Mouse (Mus musculus) liver, adult 2 months (tissue): ENCODE results near the gene Foxp1. TPM values are rescaled to one million over a fixed set of nuclear protein-coding genes. Genes with fewer than 3 reads are reported as not detected.
A peak's percentile ranks its signal among the peaks of the same experiment; 100 is the strongest.

ENCODE experiments used
- DNase-seq: peaks from one replicate; pipeline ENCODE4 v3.0.0-alpha.2; 2011; ENCODE audit warnings: low read depth, low spot score; ENCODE audit errors: extremely low read depth
- H3K27ac ChIP-seq: fragments of 200-500 bp; replicated peaks from 2 replicates; pipeline ENCODE4 v1.5.1; 2012; ENCODE audit warnings: low read depth, mild to moderate bottlenecking, control low read depth, inconsistent platforms, low read length; ENCODE audit not compliant: insufficient read depth
- H3K27me3 ChIP-seq: fragments of 200-500 bp; 2 replicates; pipeline ENCODE4 v1.6.1; 2012; ENCODE audit warnings: mild to moderate bottlenecking, moderate library complexity, low read length, inconsistent platforms; ENCODE audit not compliant: control insufficient read depth, insufficient read depth
- H3K36me3 ChIP-seq: fragments of 200-500 bp; 2 replicates; pipeline ENCODE4 v1.6.1; 2012; ENCODE audit warnings: low read length, inconsistent platforms; ENCODE audit not compliant: control insufficient read depth, insufficient read depth
- H3K4me1 ChIP-seq: fragments of 200-500 bp; 2 replicates; pipeline ENCODE4 v1.6.1; 2011; ENCODE audit warnings: low read length; ENCODE audit not compliant: control insufficient read depth, insufficient read depth
- H3K4me3 ChIP-seq: fragments of 200-500 bp; 2 replicates; pipeline ENCODE4 v1.5.1; 2011; ENCODE audit warnings: low read depth, mild to moderate bottlenecking, control low read depth, low read length, moderate library complexity; ENCODE audit not compliant: insufficient read depth
- H3K79me2 ChIP-seq: fragments of 200-500 bp; 2 replicates; pipeline ENCODE4 v1.6.1; 2012; ENCODE audit warnings: inconsistent platforms, mild to moderate bottlenecking, low read length, moderate library complexity; ENCODE audit not compliant: control insufficient read depth, insufficient read depth
- H3K9ac ChIP-seq: fragments of 200-500 bp; 2 replicates; pipeline ENCODE4 v1.6.1; 2012; ENCODE audit warnings: low read depth, mild to moderate bottlenecking, control low read depth, inconsistent platforms, low read length
- CTCF ChIP-seq: fragments of 200-500 bp; IDR thresholded peaks from 2 replicates; pipeline ENCODE4 v1.5.1; 2011; ENCODE audit warnings: low read depth, low read length, control low read depth
- POLR2A ChIP-seq: fragments of 200-500 bp; IDR thresholded peaks from 2 replicates; pipeline ENCODE4 v1.6.1; 2011; ENCODE audit warnings: low read length, control low read depth; ENCODE audit not compliant: insufficient read depth; ENCODE audit errors: extremely low read depth
- WGBS: fragments of 180-500 bp; shearing (Covaris S2); methylation state at CpG from one replicate; pipeline ENCODE4 v1.1.7; 2018; 5-methylcytosine and 5-hydroxymethylcytosine counted together
- polyA plus RNA-seq: library from polyadenylated mRNA; depleted of rRNA; stranded (reverse); fragments of >200 nt; gene quantifications from 2 replicates; pipeline ENCODE4 v1.2.3, GENCODE M21; 2012
- total RNA-seq: library from RNA; depleted of rRNA; stranded (reverse); fragments of >200 nt; gene quantifications from 2 replicates; pipeline ENCODE4 v1.2.3, GENCODE M21; 2014

The Foxp1 gene
- total and polyA plus RNA-seq, 2 experiments = 22.7 to 24.8 TPM

GRCm38 (mm10) chr6:99078089-99078488 lies 444.4 kb downstream of the Foxp1 start:
- Histone ChIP-seq H3K27me3 (no peaks in the 10 kb centered on the region), H3K4me1 (peaks cover 3% of the 10 kb centered on the region; the same call in 1 of the 2 replicates), H3K4me3 (no peak overlapping the region), H3K9ac (no peak overlapping the region), H3K79me2 (peaks cover 10% of the 10 kb centered on the region; the same call in 1 of the 2 replicates), H3K27ac (no peak overlapping the region), H3K36me3 (peaks cover 26% of the 10 kb centered on the region)
- 92% methylated on average over 4 of the region's 4 CpGs for WGBS
- no peak for DNase-seq
- TF ChIP-seq CTCF (no peak), POLR2A (no peak)

- TF ChIP-seq POLR2A (no peak), CTCF (no peak)
- no peak overlapping the region for H3K9ac ChIP-seq
- no peak overlapping the region for H3K4me3 ChIP-seq
- no peaks in the 10 kb centered on the region for H3K27me3 ChIP-seq
- peaks cover 28% of the 10 kb centered on the region for H3K36me3 ChIP-seq
- no peak overlapping the region for H3K27ac ChIP-seq
- WGBS = 96% methylated on average over 9 of the region's 9 CpGs
- H3K79me2 ChIP-seq = peaks cover 6% of the 10 kb centered on the region; the same call in 1 of the 2 replicates
- no peaks in the 10 kb centered on the region for H3K4me1 ChIP-seq
- DNase-seq = no peak
These were observed 448.9 kb downstream of the Foxp1 start for GRCm38 (mm10) chr6:99073303-99074271.

- Histone ChIP-seq H3K79me2 (peaks cover 10% of the 10 kb centered on the region; the same call in 1 of the 2 replicates), H3K9ac (no peak overlapping the region), H3K27ac (no peak overlapping the region), H3K4me1 (no peaks in the 10 kb centered on the region), H3K27me3 (no peaks in the 10 kb centered on the region), H3K36me3 (peaks cover 22% of the 10 kb centered on the region), H3K4me3 (no peak overlapping the region)
- 71% methylated on average over 5 of the region's 5 CpGs for WGBS
- no peak for DNase-seq
- TF ChIP-seq POLR2A (no peak), CTCF (no peak)
These were observed 451.8 kb downstream of the Foxp1 start for GRCm38 (mm10) chr6:99070710-99071109.

GRCm38 (mm10) chr6:99069726-99070125 lies 452.8 kb downstream of the Foxp1 start:
- no peaks in the 10 kb centered on the region for H3K4me1 ChIP-seq
- no peak for DNase-seq
- TF ChIP-seq POLR2A (no peak), CTCF (no peak)
- no peaks in the 10 kb centered on the region for H3K27me3 ChIP-seq
- WGBS = 100% methylated on average over 1 of the region's 1 CpGs
- peaks cover 13% of the 10 kb centered on the region for H3K36me3 ChIP-seq
- H3K4me3 ChIP-seq = no peak overlapping the region
- no peak overlapping the region for H3K9ac ChIP-seq
- peaks cover 10% of the 10 kb centered on the region; the same call in 1 of the 2 replicates for H3K79me2 ChIP-seq
- H3K27ac ChIP-seq = no peak overlapping the region

- Histone ChIP-seq H3K4me1 (no peaks in the 10 kb centered on the region), H3K36me3 (peaks cover 3% of the 10 kb centered on the region; the same call in 1 of the 2 replicates), H3K27me3 (no peaks in the 10 kb centered on the region), H3K79me2 (peaks cover 7% of the 10 kb centered on the region), H3K9ac (no peak overlapping the region), H3K4me3 (no peak overlapping the region), H3K27ac (no peak overlapping the region)
- 52% methylated on average over 9 of the region's 9 CpGs for WGBS
- peak; percentile 42 for DNase-seq
- TF ChIP-seq CTCF (no peak), POLR2A (no peak)
These were observed 456.8 kb downstream of the Foxp1 start for GRCm38 (mm10) chr6:99065569-99066353.
